Mouse (Mus musculus): ENCODE results near the gene Vps37b.

Vps37b gene

GRCm38 (mm10) chr5:124045453-124046010, 13.5 kb upstream of the Vps37b start:
- DNase-seq (ENCODE audit: low spot score), result no peak

- DNase-seq (ENCODE audit: low spot score), result no peak
Measured at GRCm38 (mm10) chr5:124043999-124044398, 11.9 kb upstream of the Vps37b start.

GRCm38 (mm10) chr5:124043212-124043978, 11.3 kb upstream of the Vps37b start:
- DNase-seq (ENCODE audit: low spot score), result no peak

GRCm38 (mm10) chr5:124041097-124041496, 9.0 kb upstream of the Vps37b start:
- no peak for DNase-seq (ENCODE audit: low spot score)

- no peak for DNase-seq (ENCODE audit: low spot score)
Measured at GRCm38 (mm10) chr5:124039602-124040001, 7.5 kb upstream of the Vps37b start.

GRCm38 (mm10) chr5:124036836-124037235, 4.8 kb upstream of the Vps37b start:
- no peak for DNase-seq (ENCODE audit: low spot score)

- no peak for DNase-seq (ENCODE audit: low spot score)
Measured at GRCm38 (mm10) chr5:124036341-124036740, 4.3 kb upstream of the Vps37b start.

- DNase-seq (ENCODE audit: low spot score), result no peak
Measured at GRCm38 (mm10) chr5:124035806-124036205, 3.7 kb upstream of the Vps37b start.

- DNase-seq (ENCODE audit: low spot score), result no peak
Measured at GRCm38 (mm10) chr5:124035406-124035805, 3.3 kb upstream of the Vps37b start.

GRCm38 (mm10) chr5:124034471-124034870, 2.4 kb upstream of the Vps37b start:
- DNase-seq (ENCODE audit: low spot score), result no peak

GRCm38 (mm10) chr5:124031068-124031955, 758 bp downstream of the Vps37b start:
- peak; percentile 31 for DNase-seq (ENCODE audit: low spot score)

- no peak for DNase-seq (ENCODE audit: low spot score)
Measured at GRCm38 (mm10) chr5:124030386-124031067, 1.5 kb downstream of the Vps37b start.

GRCm38 (mm10) chr5:124029220-124030035, 2.6 kb downstream of the Vps37b start:
- DNase-seq (ENCODE audit: low spot score), result no peak

GRCm38 (mm10) chr5:124028680-124029079, 3.4 kb downstream of the Vps37b start:
- no peak for DNase-seq (ENCODE audit: low spot score)

GRCm38 (mm10) chr5:124027702-124028470, 4.2 kb downstream of the Vps37b start:
- no peak for DNase-seq (ENCODE audit: low spot score)

GRCm38 (mm10) chr5:124026568-124026967, 5.5 kb downstream of the Vps37b start:
- no peak for DNase-seq (ENCODE audit: low spot score)

- DNase-seq (ENCODE audit: low spot score), result no peak
Measured at GRCm38 (mm10) chr5:124025587-124026441, 6.3 kb downstream of the Vps37b start.

- no peak for DNase-seq (ENCODE audit: low spot score)
Measured at GRCm38 (mm10) chr5:124025146-124025545, 6.9 kb downstream of the Vps37b start.

- DNase-seq (ENCODE audit: low spot score), result no peak
Measured at GRCm38 (mm10) chr5:124024677-124025076, 7.4 kb downstream of the Vps37b start.

GRCm38 (mm10) chr5:124022365-124022764, 9.7 kb downstream of the Vps37b start:
- no peak for DNase-seq (ENCODE audit: low spot score)

All from urinary bladder, postnatal 25 days (tissue).